Mouse (Mus musculus): ENCODE data around the gene H2al1e. TPM values are rescaled to one million over a fixed set of nuclear protein-coding genes. Genes with fewer than 3 reads are reported as not detected.

H2al1e gene
- total RNA-seq, 4 experiments from 2014 or later = not detected

Other genes with a start within 250 kb of the H2al1e start
- not detected for gene H2al1a, start 12.7 kb upstream of the H2al1e start, total RNA-seq (2022)
- not detected for gene H2al1b, start 9.5 kb upstream of the H2al1e start, total RNA-seq (2022)
- not detected for gene H2al1c, start 6.3 kb upstream of the H2al1e start, total RNA-seq (2022)
- not detected for gene H2al1d, start 3.1 kb upstream of the H2al1e start, total RNA-seq (2022)
- not detected for gene H2al1f, start 3.2 kb downstream of the H2al1e start, total RNA-seq (2022)
- gene H2al1g, start 6.3 kb downstream of the H2al1e start, total RNA-seq (2022) = not detected
- not detected for gene H2al1h, start 9.6 kb downstream of the H2al1e start, total RNA-seq (2022)
- not detected for gene H2al1i, start 12.7 kb downstream of the H2al1e start, total RNA-seq (2022)
- gene H2al1j, start 15.9 kb downstream of the H2al1e start, total RNA-seq (2022) = not detected